Mouse (Mus musculus) embryonic fibroblast, embryonic 13.5 days (primary cell): ENCODE results near the gene Itpka. TPM values are rescaled to one million over a fixed set of nuclear protein-coding genes. Genes with fewer than 3 reads are reported as not detected.

Experiments
- H3K27ac ChIP-seq: 2 replicates; pipeline ENCODE4 v1.5.1; 2012; ENCODE audit warnings: low read length, control low read depth, inconsistent platforms; ENCODE audit not compliant: insufficient read depth
- H3K4me1 ChIP-seq: 2 replicates; pipeline ENCODE4 v1.6.1; 2011; ENCODE audit warnings: low read length; ENCODE audit not compliant: control insufficient read depth, insufficient read depth
- H3K4me3 ChIP-seq: 2 replicates; pipeline ENCODE4 v1.5.1; 2011; ENCODE audit warnings: mild to moderate bottlenecking, control low read depth, low read length; ENCODE audit not compliant: insufficient read depth
- CTCF ChIP-seq: IDR thresholded peaks from 2 replicates; pipeline ENCODE4 v1.5.1; 2011; ENCODE audit warnings: mild to moderate bottlenecking, control low read depth, low read length, moderate library complexity, borderline replicate concordance; ENCODE audit not compliant: insufficient read depth
- POLR2A ChIP-seq: IDR thresholded peaks from 2 replicates; pipeline ENCODE4 v1.6.1; 2011; ENCODE audit warnings: low read depth, mild to moderate bottlenecking, control low read depth, low read length, moderate library complexity
- polyA plus RNA-seq: library from polyadenylated mRNA; stranded (reverse); fragments of >200 nt; gene quantifications from 2 replicates; pipeline ENCODE4 v1.2.4, GENCODE M21; 2011; ENCODE audit warnings: low read depth; ENCODE audit not compliant: missing spikeins, insufficient read length

The Itpka gene
- polyA plus RNA-seq, 1 experiment = not detected

DNA sequence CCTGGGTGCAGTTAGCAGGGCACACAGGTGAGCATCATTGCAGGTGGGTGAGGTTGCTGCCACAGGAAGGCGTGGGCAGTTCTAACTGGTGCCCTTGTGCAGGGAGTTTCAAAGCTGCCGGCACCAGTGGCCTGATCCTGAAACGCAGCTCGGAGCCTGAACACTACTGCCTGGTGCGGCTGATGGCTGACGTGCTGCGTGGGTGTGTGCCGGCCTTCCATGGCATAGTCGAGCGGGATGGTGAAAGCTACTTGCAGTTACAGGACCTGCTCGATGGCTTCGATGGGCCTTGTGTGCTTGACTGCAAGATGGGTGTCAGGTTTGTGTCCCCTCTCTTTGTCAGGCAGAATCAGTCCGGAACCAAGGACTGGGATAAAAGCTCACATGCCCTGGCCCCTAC lies 7.1 kb downstream of the Itpka start:
- H3K27ac ChIP-seq = no peak overlapping the region
- no peaks in the 10 kb centered on the region for H3K4me1 ChIP-seq
- TF ChIP-seq CTCF = no peak
- no peak for TF ChIP-seq POLR2A
- no peak overlapping the region for H3K4me3 ChIP-seq

DNA sequence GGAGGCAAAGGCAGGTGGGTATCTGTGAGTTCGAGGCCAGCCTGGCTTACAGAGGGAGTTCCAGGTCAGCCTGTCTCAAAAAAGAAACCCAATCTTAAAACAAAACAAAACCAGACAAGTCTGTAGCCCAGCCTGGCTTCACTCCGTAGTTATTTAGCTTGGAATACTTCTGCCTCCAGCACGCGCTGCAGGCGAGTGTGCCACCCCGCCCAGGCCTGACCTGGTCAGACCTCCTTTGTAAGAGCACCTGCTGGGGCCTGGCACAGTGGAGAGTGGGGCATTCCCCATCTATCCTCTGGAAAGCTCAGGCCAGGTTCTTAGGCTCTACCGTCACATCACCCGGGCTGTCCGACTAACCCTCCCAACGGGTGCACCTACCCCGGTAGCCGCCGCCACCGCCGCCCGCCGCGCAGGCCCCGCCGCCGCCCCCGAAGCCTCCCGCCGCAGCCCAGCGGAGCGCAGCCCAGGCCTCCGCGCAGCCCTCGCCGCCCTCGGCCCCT lies 15.5 kb downstream of the Itpka start:
- no peak overlapping the region for H3K27ac ChIP-seq
- H3K4me3 ChIP-seq = peak overlapping the region; percentile 34
- no peak for TF ChIP-seq POLR2A
- no peak for TF ChIP-seq CTCF
- H3K4me1 ChIP-seq = no peaks in the 10 kb centered on the region

DNA sequence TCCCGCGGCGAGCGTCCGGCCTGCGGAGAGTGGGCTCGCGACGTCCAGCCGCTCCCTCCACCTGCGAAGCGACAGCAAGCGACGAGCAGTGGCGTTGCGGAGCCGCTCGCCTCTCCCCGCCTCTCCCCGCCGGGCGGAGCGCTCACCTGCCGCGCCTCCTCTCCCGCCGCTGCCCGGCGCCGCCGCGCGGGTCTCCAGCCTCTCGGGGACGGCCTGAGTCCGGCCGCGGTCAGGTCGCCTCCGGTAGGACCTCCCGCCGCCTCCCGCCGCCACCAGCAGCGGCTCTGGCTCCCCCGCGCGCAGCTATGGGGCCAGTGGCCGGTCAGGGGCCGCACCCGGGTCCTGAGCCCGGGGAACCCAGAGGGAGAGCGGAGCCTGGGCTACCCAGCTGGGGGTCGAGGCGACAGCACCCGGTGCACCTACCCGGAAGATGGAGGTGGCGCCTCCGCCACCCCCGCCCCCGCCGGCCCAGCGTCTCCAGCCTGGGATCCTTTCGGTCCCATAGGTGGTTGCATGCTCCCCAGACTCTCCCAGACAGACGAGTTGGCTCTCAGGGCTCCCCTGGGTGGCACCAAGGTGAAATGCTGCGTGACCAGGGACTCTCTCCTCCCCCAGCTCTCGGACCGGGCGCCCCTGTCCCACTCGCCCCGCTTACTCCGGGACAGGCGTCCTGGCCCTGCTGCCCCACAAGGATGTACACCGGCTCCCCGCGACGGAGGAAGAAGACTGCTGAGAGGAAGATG lies 16.1 kb downstream of the Itpka start:
- TF ChIP-seq CTCF = no peak
- peak overlapping the region; percentile 34 for H3K4me3 ChIP-seq
- H3K27ac ChIP-seq = no peak overlapping the region
- no peaks in the 10 kb centered on the region for H3K4me1 ChIP-seq

DNA sequence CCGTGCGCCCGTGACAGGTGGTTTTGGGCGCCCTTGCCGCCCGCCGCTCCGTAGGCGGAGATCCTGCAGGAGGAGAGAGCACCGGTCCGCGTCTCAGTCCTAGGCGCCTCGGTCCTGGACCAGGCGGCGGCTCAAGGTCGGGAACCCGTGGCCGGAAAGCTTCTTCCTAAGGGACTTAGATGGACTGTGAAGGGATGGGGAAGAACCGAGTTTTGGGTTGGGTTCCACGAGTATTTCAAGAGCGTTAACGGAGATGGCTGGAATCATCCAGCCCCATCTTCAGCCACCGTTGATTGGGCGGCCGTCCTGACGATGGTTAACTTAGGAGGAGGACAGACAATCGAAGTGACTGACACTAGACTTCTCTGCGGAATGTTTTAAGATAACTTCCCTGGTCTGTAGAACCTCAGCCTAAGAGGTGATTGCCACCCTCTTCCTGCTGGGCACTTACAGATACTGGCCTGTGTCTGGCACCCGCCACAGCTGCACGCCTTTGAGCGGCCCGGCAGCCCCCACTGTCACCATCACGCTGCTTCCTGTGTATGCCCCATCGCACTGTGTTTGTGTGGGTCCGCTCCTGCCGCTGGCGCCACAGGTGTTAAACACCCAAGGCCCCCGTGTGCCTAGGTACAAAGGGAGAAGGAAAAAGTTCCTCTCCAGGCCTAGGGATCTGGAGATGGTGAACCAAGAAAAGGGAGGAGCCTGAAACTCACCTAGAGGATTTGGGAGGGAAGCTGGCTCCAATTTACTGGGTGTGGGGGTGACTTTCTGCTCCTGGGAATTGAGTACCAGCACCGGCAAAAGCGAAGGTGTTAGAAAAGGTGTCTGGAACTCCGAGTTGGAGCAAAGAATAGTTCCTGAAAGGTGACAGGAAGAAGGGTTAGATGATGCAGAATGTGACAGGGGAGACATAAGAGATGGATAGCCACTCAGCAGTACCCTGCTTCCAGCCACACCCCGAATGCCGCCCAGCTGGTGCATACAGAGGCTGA lies 17.0 kb downstream of the Itpka start:
- H3K27ac ChIP-seq = no peak overlapping the region
- no peaks in the 10 kb centered on the region for H3K4me1 ChIP-seq
- peak overlapping the region; percentile 34 for H3K4me3 ChIP-seq
- TF ChIP-seq POLR2A (no peak), CTCF (no peak)

DNA sequence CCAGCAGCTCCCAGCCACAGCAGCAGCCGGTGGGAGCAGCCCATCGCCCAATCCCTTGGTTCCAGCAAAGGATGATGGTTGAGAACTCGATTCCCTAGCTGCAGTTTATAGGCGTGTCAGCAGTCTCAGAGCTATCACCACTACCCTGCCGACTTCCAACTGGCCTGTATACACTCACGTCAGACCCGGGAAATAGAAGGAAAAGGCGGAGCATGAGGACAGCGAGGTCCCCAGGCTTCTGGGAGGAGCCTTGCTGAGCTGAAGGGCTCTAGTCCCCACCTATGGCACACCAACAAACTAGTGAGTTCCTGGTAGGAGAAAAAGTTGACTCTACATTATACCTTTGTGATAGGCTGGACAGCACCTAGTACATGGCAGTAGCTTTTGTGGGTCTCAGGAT lies 18.1 kb downstream of the Itpka start, which contains the start of gene Ltk:
Ltk (minus strand) TSS at position 181 of the 400 bp plus-strand sequence.
- Histone ChIP-seq H3K4me1 (no peaks in the 10 kb centered on the region), H3K4me3 (no peak within 1 kb of the TSS)

DNA sequence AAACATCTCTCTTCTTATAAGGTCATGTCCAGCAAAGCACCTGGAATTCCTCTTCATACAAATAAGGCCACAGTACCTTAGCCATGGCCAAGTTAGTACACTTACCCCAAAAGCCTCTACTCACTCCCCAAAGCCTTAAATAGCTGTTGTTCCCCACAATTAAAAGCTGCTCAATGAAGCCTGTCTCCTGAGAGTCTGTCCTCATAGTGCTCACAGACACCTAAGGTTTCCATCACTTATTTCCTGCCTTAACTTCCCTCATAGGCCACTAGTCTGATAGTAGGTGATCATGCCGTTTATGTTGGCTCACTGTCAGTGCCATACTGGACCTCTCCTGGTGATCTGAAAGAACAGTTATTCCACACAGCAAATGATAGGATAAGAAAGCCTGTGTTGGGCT lies 20.1 kb downstream of the Itpka start:
- TF ChIP-seq POLR2A (no peak), CTCF (no peak)

More for the DNA sequence above, 18.1 kb downstream of the Itpka start, which contains the start of gene Ltk:
- H3K27ac ChIP-seq = no peak within 1 kb of the TSS
- TF ChIP-seq POLR2A (no peak), CTCF (no peak)

DNA sequence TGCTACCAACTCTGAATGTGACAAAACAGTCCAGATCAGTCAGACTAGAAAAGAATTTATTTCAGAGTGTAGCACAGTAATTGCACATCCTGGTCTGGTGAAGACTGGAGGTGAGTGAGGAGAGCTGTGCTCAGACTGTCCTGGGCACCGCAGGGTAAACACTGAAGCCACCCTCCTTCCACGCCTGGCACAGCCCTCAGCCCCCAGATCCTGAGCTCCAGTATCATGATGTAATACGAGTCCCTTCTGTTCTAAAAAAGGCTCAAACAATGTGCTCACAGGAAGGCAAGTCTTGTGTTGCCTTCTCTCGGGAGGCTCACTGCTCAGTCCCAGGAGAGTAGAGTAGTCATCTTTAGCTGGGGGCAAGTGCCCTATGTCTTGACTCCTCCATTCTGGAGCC lies 21.8 kb downstream of the Itpka start:
- Histone ChIP-seq H3K27ac (no peak overlapping the region), H3K4me1 (no peaks in the 10 kb centered on the region), H3K4me3 (no peak overlapping the region)
- TF ChIP-seq POLR2A (no peak), CTCF (no peak)

More for the DNA sequence above, 20.1 kb downstream of the Itpka start:
- Histone ChIP-seq H3K4me1 (no peaks in the 10 kb centered on the region), H3K27ac (no peak overlapping the region), H3K4me3 (no peak overlapping the region)

DNA sequence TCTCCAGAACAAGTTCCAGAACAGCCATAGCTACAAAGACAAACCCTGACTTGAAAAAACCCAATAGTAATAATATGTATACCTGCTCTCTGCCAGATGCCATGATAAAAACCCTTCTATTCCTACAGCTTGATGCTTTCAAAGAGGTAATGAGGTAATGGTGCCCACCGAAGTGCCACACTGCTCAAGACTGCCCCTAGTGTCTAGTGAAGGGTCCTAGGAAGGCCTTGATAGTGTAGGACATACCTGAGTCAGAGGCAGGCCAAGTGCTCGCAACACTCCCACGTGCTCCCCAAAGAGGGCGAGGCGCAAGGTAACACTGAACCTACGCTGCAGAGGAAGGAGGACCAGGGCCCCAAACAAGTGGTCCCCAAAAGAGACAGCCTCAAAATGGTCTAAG lies 25.1 kb downstream of the Itpka start:
- TF ChIP-seq CTCF (peak; percentile 10; the same call in 1 of the 2 replicates), POLR2A (no peak)
- Histone ChIP-seq H3K4me1 (no peaks in the 10 kb centered on the region), H3K27ac (no peak overlapping the region), H3K4me3 (no peak overlapping the region)

DNA sequence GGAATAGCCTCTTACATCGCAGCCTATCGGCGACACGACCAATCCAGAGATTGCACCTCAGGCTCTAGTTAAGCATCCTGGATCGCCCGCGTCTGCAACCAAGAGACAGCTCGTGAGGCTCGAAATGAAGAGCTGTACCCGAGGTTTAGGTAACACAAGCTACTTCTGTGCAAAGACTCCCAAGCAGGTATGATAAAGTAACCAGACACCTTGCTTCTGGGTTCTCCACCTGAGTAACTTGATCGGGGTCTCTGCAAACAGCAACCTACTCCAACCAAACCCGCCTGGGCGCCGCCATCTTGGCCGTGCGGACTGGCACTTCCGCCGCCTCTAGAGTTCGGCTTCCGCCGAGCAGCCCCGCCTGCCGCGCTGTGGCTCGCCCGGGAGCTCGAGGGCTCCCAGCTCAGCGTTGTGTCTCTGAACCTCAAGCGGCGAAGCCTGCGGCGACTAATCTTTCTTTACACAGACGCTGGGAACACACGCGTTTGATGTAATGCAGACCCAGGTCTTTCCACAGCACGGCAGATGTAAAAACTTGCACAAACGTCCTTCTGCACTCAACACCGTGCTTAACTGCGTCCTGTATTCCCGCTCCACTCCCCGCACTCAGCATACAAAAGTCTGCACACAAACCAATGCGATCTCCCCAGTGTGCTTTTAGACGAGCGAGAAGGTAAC lies 45.2 kb downstream of the Itpka start, which contains the start of gene Rpap1:
Rpap1 (minus strand) TSS at position 332 of the 678 bp plus-strand sequence.
- Histone ChIP-seq H3K27ac (peak within 1 kb of the TSS; percentile 2; the same call in 1 of the 2 replicates), H3K4me3 (peak within 1 kb of the TSS; percentile 83), H3K4me1 (no peaks in the 10 kb centered on the region)
- TF ChIP-seq POLR2A (peak; percentile 87), CTCF (no peak)
